Mouse (Mus musculus): ENCODE measurements around the gene Tert. TPM values are rescaled to one million over a fixed set of nuclear protein-coding genes. Genes with fewer than 3 reads are reported as not detected.

Gene Tert
- total RNA-seq (2021) = 1 to 10 TPM; 3.9 to 4.7 TPM

DNA sequence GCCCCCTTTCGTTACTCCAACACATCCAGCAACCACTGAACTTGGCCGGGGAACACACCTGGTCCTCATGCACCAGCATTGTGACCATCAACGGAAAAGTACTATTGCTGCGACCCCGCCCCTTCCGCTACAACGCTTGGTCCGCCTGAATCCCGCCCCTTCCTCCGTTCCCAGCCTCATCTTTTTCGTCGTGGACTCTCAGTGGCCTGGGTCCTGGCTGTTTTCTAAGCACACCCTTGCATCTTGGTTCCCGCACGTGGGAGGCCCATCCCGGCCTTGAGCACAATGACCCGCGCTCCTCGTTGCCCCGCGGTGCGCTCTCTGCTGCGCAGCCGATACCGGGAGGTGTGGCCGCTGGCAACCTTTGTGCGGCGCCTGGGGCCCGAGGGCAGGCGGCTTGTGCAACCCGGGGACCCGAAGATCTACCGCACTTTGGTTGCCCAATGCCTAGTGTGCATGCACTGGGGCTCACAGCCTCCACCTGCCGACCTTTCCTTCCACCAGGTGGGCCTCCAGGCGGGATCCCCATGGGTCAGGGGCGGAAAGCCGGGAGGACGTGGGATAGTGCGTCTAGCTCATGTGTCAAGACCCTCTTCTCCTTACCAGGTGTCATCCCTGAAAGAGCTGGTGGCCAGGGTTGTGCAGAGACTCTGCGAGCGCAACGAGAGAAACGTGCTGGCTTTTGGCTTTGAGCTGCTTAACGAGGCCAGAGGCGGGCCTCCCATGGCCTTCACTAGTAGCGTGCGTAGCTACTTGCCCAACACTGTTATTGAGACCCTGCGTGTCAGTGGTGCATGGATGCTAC is at the start of gene Tert:
Tert (plus strand) TSS at position 167 of the 805 bp plus-strand sequence.
- DNase-seq = peak; percentile 34 to 36

DNA sequence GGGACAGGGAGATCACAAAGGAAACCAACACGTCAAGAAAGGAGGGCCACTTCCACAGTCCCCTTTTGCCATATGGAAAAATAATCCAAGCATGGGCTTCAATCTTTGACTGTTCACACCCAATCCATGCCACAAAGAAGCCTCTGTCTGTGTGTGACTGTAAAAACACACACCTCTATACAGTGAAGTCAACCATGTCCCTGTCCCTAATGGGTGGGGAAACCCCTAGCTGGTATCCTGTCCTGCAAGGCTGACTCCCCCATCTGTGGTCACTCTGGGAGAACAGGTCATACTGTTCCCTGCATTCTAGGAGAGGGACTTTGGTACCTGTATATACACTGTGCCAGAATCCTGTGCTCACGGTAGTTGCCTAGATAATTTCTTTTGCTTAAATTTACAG is 49.4 kb upstream of the Tert start:
- no peak for DNase-seq

DNA sequence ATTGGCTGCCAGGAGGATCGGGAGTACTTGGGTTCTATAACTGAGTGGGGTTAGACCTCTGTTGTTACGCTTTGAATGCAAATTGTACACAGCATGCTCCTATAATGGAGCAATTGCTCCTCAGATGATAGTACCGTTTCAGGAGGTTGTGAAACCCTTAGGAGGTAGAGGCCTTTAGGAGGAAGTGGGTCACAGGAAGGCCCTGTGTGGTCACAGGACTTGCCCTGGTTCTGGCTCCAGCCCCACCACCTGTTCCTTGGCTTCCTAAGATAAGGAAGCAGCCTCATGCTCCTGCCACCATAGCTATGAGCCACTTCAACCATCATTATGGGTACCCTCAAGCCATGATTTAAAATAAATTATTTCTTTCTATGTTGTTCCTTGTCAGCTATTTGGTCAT is 35.2 kb upstream of the Tert start:
- DNase-seq = no peak

DNA sequence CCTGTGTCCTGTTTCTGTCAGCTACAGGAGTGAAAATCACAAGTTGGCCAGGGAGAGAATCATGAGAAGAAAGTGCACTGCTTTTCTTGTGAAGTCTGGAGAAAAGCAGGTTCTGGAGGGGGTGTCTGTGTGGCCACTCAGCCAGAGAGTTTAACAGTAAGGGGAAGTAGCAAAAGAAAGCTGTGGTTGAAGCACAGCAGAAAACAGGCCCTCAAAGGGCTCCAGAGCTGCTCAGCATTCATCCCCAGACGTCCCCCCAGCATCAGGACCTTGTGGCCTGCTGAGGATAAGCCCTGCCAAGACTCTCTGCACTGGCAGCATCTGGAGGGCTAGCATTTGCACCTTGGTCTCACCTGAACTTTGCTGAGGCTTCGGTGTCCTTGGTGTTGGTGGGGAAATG is 34.2 kb upstream of the Tert start:
- DNase-seq = no peak

DNA sequence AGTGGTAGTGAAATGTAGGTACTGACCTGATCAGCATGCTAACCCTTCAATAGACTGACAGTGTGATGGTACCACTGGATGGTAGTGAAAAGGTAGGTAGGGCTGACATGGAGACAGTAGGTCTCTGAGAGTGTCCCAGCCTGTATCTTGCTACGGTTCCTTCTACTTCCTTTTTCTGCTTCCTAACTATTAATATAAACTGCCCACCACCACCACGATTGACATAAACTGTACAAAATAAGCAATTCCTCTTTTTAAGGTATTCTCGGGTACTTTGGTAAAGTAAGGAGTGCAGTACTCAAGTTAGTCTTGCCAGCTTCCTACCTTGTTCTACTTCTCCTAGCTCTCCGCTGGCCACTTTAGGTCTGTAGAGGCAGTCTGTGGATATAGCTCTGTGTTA is 30.4 kb upstream of the Tert start:
- no peak for DNase-seq

DNA sequence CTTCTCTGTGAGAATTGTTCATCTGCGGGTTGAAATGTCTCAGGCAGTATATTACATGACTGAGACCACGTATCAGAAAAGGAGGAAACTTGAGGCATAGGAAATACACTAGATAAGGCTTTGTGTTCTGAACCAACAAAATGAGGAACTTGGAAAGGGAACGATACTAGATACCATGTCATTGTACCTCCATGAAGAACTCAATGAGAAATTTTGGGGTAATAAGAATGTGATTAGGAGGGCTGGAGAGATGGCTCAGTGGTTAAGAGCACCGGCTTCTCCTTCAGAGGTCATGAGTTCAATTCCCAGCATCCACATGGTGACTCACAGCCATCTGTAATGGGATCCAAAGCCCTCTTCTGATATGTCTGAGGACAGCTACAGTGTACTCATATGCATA is 26.5 kb upstream of the Tert start:
- DNase-seq = no peak

DNA sequence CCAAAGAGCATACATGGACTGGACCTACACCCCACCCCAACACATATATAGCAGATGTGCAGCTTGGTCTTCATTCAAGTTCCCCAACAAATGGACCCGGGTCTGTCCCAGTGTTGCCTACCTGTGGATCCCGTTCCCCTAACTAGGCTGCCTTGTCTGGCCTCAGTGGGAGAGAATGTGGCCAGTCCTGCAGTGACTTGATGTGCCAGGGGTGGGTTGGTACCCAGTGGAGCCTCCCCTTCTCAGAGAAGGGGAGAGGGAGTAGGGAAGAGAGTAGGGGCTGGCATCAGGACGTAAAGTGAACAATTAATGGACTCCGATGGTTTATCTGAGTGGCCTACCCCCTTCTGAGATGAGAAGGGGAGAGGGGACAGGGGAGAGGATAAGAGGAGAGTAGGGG is 23.7 kb upstream of the Tert start:
- DNase-seq = no peak

DNA sequence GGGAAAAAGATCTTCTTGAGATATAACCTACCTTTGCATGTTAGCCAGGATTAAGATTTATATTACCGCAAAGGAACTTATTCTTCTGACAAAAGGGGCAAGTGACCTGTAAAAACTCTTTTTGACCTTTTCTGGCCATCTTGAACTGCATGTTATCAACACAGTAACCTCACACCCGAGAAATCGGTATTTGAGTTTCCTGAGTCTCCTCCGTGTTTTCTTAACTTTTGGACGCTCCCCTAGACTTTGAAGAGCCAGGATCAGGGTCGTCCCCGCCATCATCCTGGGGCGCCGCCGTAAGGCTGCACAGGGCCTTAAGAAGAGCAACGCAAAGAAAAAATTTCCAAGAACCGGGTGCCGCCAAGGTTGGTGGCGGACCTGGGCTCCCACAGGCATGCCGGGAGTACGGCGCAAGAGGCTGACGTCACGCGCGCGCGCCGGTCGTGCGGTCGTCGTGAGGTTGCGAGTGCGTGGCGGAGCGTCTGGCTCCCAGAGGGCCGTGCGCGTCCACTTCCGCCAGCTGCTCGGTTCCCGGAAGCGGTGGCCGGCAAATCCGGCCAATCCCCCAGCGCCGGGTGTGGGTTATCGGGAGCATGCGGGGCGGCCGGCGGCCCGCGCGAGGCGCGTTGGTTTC is 23.1 kb upstream of the Tert start, which contains the start of gene Clptm1l:
Clptm1l (plus strand) TSS at position 485 of the 634 bp plus-strand sequence.
- peak; percentile 98 to 99 for DNase-seq

DNA sequence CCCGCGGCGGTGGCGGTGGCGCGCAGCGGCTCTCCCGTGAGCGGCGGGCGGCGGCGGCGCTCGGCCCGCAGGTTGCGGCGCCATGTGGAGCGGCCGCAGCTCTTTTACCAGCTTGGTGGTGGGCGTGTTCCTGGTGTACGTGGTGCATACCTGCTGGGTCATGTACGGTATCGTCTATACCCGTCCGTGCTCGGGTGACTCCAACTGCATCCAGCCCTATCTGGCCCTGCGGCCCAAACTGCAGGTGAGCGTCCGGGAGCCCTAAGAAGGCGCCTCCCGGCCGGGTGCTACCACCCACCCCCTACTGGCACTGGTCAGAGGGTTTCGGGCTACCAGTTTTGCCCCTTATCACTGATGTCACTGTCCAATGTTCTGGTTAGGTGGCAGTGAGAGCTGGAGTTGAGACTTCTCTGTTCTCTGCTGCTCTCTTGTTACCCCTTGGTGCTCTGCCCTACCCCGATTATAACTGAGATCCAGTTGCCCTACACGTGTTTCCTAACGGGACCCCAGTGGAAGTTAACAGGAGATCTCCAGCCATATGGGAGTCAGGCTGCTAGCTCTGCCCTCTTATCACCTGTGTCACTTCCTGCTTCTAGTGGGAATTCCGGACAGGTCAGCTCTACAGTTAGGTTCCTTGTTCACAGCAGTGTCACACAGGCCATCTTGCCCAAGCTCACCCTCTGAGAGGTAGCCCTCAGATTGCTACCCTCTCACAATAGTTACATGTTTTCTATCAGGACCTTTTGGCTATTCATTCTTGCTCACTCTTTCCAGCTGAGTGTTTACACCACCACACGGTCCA is 22.4 kb upstream of the Tert start:
- DNase-seq = no peak

DNA sequence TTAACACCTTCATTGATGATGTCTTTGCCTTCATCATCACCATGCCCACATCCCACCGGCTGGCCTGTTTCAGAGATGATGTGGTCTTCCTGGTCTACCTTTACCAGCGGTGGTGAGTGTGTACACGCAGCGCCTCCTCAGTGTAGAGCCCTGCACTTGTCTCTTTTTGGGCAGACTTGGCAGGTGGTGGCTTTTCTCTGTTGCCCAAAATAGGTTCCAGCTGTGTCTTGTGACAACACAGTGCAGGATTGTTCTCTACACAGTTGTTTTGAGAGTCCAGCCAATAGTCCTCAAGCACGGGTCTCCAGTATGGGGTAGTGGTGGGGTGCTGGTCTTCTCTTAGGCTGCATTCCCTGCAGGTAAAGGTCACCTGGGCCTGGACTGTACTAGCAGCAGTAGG is 8.3 kb upstream of the Tert start:
- no peak for DNase-seq

DNA sequence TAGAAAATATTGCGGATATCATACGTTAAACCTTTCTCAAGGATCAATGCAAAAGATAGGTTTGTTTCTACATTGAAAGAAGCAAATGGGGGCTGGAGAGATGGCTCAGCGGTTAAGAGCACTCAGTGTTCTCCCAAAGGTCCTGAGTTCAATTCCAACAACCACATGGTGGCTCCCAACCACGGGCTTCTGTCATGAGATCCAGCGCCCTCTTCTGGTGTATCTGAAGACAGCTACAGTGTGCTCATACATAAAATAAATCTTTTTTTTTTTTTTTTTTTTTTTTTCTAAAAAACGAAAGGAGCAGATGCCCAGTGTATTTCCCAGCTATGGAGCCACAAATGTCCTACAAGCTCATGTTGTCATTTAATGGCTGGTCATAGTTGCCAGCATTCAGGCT is 6.1 kb upstream of the Tert start:
- DNase-seq = no peak

DNA sequence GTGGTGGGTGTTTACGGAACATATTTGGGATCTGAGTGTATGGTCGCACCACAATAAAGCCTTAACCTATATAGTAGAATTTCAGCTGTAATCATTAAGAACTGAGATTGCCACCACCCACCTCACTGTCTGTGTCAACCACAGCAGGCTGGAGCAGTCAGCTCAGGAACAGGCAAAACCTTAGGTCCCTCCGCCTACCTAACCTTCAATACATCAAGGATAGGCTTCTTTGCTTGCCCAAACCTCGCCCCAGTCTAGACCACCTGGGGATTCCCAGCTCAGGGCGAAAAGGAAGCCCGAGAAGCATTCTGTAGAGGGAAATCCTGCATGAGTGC is 334 bp upstream of the Tert start:
- no peak for DNase-seq

DNA sequence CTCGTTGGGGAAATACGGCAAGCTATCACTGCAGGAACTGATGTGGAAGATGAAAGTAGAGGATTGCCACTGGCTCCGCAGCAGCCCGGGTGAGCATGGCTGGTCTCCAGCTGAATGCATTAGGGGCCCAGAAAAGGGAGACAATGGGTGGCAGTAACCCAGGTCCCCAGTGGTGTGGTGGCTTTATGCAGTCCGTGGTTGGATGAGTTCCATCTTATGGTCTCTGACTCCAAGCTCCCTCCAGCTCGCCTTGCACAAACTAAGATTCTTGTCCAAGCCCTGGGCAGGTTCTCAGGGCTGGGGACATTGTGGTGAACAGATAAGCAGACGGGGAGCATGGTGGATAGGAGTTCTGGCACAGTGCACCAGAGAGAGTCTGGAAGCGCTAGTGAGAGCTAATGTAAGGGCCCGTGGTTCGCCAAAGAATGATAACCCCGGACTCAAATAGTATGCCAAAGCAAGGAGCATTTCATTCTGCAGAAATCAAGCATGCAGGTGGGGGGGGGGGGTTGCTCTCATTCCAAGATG is 1.9 kb downstream of the Tert start:
- DNase-seq = no peak

DNA sequence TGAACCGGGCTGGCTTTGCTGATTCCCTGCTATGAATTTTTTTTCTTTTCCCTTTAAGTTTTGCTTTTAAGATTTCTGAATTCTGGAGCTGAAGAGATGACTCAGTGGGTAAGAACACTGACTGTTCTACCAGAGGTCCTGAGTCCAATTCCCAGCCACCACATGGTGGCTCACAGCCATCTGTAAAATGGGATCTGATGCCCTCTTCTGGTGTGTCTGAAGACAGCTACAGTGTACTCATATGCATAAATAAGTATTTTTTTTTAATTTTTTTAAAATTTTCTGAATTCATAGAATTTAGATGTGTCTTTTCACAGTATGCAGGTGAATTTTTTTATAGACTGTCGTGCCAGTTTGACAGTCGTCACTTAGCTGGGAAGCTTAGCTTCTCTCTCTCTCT is 5.1 kb downstream of the Tert start:
- no peak for DNase-seq

DNA sequence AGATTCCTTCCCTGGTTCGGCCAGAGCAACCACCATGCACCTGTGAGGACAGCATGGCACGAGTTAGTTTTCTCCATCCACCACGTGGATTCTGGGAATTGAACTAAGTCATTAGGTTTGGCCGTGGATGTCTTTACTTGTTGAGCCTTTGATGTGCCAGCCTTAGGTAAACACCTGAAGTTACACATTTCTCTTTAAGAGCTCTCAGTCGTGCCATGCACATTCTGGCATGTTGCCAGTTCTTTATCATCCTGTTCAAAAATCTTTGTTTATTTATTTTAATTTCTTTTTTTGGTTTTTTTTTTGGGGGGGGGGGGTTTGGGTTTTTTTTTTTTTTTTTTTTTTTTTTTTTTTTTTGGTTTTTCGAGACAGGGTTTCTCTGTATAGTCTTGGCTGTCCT is 11.1 kb downstream of the Tert start:
- no peak for DNase-seq

DNA sequence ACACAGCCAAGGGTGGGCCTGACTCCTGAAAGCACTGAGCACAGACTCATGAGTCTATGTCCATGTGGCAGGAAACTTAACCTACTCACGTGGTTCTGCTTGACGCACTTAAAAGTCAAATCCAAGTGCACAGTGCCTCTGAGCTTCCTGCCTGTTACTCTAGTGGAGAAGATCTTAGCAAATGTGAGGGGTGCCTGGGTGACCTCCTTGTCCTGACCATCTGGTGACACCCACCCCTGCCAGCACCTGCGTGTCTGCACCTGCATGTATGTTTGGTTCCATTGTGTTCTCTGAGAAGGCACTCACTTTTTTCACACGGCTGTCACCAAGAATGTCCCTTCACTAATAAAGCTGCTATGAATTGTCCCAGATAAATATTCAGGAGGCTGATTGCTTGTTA is 14.6 kb downstream of the Tert start:
- DNase-seq = no peak

DNA sequence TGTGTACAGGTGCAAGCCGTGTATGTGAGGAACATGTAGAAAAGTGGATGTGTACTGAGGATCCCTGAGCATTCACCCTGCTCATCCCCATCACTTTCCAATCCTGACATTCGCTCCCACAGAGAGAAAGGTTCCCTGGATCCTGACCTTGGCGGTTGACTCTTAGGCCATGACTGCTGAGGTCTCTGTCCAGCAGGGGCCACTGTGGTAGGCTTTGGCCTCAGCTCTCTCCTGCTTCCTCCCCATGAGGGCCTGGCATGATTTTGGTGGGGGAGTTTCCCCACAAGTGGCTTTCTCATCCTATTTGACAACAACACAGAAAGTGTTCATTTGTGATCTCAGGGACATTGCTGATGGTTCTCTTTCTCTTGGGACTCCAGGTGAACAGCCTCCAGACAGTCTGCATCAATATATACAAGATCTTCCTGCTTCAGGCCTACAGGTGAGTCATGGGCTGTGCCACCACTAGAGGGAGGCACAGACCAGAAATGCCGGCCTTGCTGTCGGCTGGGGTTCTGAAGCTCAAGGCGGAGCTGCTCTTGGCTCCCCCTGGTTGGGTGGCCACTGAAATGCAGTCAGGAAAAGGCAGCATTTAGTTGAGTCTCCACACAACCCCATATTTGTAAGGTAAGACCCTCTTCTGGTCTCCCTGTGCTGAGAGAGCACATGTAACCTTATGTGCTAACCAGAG is 19.8 kb downstream of the Tert start:
- peak; percentile 44 to 45 for DNase-seq

DNA sequence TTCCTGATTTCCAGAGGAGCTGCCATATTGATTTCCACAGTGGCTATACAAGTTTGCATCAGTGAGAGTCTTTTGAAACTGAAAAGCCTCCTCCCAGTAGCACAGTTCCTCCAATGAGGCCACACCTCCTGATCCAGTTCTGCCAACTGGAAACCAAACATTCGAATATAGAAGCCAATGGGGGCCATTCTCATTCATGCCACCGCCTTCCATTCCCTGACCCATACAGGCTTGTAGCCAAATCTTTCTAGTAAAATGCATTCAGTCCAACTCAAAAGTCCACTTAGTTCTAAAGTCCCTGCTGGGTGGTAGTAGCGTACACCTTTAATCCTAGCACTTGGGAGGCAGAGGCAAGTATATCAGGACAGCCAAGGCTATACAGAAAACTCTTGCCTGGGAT is 26.6 kb downstream of the Tert start:
- no peak for DNase-seq

DNA sequence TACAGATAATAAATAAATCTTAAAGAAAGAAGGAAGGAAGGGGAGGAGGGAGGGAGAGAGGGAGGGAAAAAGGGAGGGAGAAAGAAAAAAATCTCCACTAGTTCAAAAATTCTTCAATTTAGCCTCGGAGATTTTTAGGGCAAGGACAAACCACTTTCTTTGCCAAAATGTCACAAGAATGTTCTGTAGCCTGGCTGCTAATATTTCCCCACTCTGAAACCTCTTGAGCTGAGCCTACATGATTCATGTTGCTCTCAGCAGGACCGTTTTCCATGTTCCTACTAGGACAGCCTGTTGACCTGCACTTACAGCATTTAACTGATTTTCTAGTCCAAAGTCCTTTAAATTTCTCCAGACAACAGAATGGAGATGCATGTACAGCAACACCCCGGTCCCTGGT is 28.3 kb downstream of the Tert start:
- no peak for DNase-seq

DNA sequence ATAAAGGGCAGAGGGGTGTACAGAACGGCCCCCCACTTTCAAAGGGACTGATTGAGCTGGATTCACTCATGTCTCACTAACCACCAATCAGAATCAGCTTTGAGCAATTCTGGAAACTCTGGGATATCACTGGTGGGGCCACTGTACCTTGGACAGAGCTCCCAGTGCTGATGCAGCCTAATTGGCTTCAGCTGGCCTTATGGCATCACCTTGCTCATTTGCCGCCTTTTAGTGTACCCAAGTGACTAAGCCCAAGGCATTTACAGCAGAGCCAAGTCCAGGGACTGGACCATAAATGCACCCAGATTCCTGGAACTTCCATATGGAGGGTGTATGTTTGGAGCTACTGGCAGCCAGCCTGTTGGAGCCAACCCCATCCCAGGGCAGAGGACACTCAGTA is 32.2 kb downstream of the Tert start:
- no peak for DNase-seq

DNA sequence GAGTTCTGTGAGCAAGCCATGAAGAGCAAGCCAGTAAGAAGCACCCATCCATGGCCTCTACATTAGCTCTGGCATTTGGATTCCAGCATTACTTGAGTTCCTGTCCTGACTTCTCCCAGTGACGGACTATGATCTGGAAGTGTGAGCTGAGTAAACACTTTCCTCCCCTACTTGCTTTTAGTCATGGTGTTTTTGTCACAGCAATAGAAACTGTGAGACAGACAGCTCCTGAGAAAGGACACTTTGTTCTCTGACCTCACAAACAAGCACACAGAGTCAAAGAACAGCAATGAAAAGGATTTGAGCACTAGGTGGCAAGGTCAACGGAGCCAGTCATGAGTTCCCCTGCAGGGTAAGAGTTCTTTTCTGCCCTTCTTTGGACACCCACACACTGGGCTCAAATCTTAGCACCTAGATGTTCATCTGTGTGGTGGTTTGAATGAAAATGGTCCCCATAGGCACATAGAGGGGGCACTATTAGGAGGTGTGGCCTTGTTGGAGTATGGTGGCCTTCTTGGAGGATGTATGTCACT is 33.5 kb downstream of the Tert start:
- no peak for DNase-seq

DNA sequence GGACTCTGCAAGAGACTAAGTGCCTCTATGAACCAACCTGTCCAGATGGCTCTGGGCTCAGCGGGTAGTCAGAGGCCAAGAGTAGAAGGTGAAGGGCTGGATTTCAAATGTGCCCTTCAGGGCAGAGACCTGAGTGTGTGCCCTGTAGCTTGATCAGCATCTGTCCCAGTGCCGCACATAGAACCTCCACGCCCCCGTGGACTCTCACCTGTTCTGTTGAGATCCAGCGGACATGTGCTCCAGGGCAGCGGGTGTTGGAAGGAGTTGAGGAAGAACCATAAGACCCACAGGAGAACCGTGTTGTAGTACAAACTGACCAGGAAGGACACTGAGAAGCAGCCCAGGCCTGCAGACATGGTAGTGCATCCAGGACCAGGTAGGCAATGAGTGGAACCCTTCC is 48.5 kb downstream of the Tert start:
- no peak for DNase-seq
